Mouse (Mus musculus) kidney, postnatal 10 days (tissue): ENCODE results near the gene Cbx7.

Source experiments
- DNase-seq: peaks from one replicate; pipeline ENCODE4 v3.0.0; 2021; ENCODE audit warnings: mixed read lengths

Gene Cbx7

DNA sequence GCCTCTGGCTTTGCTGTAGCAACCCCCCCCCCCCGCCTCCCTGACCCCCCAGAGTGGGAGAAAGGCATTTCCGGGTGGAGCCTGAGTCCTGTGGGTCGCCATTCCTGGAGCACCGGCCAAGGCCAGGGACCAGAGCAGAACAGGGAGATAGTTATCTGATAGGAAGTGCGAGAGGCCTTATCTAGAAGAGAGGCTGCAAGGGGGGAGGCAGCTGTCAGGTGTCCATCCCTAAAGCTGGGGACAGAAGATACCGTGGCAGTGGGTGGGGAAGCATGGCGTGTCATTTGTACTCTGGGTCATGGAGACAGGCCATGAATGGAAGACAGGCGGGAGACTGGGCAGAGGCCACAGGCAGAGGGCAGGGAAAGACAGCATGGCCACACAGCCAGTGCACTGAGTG lies 29.8 kb upstream of the Cbx7 start:
- peak; percentile 37 for DNase-seq

DNA sequence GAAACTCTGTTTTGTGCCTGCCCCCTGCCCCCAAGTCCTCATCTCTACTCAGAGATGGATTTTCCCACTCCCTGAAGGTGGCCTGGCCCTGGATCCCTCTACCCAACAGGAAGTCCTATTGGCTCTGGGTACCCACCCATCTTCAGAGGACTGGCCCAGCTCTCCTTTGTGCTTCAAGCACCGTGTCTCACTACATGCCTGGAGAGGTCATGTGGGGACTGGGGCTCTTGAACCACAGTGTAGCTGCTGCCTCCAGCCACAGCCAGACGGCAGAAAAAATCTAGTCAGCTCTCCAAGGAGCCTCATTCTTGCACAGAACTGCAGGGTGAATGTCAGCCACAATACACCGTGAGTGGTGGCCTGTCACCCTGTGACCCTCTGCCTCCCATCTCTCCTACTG lies 27.1 kb upstream of the Cbx7 start:
- DNase-seq, result no peak

DNA sequence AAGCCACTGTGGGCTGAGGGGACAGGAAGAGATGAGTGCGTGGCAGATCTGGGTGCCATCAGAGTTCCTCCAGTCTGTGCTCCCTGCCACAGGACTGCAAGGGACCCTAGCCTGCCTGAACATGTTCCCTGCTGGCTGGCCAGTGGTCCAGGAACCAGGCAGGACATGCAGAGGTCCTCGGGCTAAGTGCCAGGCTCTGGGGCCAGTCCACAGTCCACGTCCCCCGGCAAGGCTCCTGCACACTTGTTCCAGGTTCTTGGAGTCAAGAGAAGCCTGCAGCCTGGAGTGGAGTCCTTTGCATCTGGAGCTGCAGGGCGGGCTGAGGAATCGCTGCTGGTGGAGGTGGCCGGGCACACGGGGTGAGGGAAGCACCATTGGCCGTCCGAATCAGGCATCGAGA lies 25.9 kb upstream of the Cbx7 start:
- peak; percentile 53 for DNase-seq

DNA sequence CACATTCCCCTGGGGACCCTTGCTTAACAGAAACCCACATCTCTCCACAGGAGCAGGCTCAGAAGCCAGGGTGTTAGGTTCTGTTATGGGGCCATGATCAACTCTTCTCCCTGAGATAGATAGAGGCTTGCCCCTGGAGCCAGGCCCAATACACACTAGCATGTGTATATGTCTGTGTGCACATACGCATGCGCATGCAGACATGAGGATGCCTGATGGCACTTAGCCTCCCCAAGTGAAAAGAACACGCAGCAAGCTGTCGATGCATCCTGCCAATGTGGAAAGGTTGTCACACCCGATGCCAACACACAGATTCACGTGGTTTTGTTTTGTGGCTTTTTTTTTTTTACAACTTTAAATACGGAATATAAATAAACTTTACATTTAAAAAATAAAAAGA lies 24.6 kb upstream of the Cbx7 start:
- DNase-seq, result no peak

DNA sequence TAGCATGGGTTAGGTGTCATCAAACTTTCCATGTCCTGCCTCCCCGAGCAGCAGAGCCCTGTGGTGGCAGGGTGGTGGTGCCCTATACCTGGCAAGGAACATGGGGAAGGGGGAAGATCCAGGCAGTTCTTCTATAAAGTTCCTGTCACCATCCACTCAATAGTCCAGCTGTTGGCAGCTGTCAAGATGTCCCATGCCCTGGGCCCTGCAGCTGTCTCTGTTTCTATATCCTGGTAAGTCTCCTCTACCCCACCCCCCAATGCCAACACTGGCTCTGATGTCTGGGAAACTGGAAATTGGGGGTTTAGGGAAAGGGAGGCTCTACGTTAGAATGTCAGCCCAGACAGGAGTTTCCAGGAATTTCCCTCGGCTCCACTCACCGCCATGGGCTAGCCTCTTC lies 23.6 kb upstream of the Cbx7 start:
- DNase-seq, result no peak

DNA sequence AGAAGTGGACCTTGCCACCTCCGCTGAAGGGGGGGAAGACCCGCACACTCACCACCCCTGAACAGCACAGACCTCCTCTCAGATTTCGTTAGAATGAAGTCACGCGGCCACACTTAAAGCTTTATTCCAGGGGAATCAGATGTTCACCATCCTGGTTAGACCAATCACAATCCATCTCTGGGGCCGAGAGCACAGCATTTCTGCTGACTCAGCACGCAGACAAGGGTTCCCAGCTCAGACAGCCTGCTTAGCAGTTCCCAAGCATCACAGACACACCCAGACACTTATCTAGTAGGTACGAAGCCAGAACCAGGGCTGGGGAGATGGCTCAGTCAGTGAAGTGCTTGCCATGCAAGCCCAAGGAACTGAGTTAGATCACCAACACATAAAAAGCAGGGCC lies 15.3 kb upstream of the Cbx7 start:
- DNase-seq, result no peak

DNA sequence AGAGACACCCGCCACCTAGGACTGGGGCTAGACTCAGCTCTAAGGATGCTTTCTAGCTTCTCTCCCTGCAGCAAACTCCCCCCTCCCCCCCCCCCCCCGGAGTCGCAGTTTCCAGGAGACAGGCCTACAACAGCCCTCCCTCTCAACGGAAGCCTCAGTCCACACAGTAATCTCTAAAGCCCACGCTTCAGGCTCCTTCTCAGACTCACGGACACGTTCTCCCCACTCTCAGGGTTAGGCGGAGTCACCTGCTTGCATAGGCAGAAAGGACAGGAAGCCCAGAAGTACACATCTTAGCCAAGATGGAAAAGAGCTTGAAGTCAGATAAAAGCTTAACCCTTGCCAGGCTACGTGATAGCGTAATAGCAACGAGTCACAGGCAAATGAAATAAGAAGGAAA lies 14.6 kb upstream of the Cbx7 start:
- DNase-seq, result no peak

DNA sequence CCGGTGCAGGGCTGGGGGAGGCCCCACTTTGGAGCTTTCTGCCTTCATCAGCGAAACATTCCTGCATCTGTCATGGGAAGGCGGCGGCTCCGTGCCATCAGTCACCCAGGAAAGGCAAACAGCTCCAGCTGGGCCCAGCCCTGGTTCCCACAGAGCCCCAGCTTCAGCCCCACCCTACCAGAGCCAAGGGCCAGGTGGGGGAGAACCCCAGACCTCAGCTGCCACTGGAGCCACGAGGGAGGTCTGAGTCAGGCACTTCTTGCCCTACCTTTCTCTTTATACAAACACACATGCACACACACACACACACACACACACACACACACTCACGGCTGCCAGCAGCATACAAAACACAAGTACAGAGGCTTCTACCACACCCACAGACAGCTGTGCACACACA lies 13.2 kb upstream of the Cbx7 start:
- peak; percentile 27 for DNase-seq

DNA sequence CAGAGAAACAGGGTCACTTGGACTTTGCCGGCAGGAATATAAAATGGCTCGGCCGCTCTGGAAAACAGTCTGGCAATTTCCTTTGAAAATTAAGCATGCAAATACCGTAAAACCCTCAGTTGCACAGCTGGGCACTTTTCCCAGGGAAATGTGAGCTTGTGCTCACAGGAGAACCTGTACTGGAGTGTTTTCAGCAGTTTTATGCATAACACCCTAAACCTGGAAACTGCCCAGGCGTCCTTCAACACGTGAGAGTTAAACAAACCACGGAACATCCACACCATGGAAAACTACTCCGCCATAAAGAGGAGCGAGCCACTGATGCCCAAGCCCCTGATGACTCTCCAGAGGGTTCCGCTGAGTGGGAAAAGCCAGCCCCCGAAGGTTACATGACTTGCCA lies 9.8 kb upstream of the Cbx7 start:
- no peak for DNase-seq

DNA sequence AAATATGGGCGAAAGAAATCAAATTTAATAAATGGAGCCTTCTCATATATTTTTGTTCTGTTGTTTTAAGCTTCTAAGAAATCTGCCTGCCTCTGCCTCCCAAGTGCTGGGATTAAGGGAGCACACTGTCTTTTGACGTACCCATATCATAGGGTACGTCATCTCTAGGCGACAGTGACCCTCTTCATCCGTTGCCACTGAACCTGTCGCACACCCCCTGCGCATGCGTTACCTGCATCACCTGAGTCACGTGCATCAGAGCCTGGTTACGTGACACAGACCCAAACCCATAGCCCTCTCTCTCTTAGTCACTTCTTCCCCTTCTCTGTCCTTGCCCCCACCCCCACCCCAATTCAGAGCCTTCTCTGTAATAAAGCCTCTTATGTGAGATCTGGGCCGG lies 1.3 kb upstream of the Cbx7 start:
- DNase-seq, result no peak

DNA sequence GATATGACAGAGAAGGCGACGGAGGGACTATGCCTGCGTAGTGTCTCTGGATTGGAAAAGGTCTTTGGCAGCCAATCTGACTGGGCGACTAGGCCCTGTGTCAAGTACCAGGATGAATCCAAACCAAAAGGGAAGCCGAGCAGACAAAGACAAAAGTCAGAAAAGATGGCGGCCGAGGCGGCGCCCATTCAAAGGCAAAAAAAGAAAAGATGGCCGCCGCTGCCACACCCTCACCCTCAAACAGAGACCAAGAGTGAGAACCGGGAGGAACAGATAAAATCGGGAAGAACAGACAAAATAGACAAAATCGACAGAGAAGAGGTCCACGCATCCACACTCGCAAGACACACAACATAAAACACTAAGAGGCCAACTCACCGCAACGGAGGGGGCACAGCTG lies 428 bp downstream of the Cbx7 start:
- DNase-seq, result no peak

DNA sequence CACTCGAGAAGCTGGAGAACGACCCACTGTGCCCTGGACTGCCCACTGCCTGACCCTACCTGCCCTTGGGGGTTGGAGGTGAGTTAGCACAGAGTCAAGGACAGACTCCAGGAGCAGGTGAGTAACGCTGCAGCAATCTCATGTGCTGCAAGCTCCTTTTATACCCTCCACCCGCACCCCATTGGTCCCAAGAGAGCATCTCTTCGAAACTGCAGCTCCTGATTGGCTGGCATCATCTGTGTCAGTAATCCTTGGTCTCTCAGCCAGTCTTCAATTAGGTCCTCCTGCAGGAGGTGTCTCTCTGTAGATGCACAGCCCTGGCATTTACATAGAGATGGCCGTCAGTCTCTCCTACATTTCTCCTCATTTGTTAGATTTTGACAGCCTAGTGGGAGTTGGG lies 3.6 kb downstream of the Cbx7 start:
- no peak for DNase-seq

DNA sequence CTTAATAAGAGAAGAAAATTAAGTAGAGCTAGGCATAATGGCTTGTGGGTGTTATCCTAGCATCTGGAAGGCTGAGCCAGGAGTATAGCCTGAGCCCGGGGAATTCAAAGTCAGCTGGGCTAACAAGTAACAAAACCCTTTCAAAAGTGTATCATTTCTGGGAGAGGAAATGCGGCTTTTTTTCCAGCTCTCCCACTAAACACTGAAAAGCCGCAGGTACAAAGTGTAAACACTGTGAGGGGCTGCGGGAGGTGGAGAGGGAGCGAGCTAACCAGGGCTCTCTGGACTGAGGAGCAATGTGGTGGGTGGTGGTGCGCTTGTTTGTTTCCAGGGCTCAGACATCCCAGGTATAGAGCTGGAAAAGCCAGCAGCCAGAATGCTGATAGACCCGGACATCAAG lies 6.5 kb downstream of the Cbx7 start:
- DNase-seq, result no peak

DNA sequence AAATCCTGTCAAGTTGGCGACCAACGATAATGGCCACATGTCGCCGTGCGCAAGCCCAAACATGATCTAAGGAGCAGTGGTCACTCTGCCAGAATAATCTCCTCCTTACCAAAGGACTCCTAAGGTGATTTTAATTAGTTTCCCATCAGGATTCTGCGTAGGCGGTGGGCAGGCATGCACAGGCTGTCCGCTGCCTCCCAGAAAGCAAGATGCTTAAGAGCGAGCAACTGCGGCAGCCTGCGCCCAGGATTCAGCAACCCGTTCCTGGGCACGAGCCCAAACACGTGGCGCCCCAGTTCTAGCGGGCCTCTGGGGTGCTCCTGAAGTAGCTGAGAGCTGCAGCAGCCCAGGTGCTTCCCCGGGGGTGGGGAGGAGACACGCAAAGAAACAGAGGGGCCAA lies 8.3 kb downstream of the Cbx7 start:
- DNase-seq, result no peak

DNA sequence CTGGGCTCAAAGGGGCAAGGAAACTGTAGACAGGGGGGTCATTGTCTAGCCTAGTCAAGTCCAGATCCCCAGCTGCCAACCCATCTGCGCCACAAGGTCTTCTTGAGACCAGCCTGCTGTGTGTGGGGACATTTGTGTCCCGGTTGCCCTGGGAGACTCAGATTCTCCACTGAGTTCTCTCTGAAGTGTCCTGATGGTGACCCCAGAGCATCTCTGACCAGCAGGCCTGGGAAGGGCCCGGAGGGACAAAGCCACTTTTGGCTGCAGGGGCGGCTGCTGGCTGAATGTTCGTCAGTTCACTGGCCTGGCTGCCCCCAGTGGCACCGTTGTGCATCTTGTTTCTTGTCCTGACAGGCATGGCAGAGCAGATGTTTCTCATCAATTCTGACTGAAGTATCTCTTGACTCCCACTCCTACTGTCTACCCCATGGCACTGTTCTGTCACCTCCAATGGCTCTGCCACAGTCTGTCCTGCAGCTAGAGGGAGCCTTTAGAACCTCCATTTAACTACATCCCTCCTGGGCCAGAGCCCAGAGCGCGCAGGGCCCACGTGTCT lies 9.5 kb downstream of the Cbx7 start:
- peak; percentile 43 for DNase-seq

DNA sequence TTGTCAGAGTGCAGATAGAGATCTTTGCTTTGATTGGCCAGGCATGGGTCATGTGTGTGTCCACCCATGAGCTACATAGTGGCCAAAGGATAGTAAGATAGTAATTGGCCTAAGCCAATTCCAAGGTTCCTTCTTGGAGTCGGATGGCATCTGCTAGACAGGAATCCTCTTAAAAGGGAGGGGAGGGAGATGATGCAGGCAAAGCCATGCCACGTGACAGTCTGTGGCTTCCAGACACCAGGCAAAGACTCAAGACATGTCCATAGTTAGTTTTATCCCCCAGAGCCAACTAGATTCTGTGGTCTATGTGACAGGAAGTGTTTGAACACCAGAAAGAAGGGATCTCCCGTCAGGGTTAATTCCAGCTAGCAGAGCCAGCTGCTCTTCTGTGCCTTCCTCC lies 12.5 kb downstream of the Cbx7 start:
- no peak for DNase-seq

DNA sequence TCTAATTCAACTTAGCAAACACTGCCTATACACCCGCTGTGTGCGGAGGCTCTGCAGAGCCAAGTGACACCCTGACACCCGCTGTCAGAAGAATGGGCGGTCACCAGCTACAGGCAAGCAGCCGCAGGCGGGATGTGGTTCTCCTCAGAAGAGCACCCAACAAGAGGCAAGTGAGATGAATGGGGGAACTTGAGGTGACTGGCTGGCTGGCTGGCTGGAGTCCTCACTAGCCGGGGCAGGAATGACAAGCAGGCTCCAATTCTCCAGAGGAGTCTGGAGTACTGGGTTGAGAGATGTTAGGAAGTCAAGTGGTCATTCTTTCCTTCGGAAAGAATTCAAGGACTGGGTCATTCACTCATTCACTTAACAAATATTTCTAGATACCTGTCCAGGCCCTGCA lies 14.4 kb downstream of the Cbx7 start:
- peak; percentile 14 for DNase-seq

DNA sequence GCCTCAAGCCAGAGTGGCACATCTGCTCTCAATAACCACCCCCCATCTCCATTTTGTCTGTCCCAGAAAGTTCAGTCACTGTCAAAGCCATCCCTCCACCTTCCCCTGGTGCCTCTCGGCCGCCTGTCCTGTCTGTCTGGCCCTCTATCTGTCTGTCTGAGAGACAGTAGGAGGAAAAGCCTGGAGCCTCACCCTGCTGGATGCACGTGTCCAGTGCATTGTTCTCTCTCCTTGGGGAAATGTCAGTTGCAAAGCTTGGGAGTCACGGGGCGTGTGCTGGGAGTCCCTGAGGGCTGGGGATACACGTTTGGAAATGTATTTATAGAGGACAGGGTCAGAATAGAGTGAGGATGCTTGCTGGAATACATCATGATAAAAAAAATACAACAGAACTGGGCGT lies 17.4 kb downstream of the Cbx7 start:
- DNase-seq, result peak; percentile 37

DNA sequence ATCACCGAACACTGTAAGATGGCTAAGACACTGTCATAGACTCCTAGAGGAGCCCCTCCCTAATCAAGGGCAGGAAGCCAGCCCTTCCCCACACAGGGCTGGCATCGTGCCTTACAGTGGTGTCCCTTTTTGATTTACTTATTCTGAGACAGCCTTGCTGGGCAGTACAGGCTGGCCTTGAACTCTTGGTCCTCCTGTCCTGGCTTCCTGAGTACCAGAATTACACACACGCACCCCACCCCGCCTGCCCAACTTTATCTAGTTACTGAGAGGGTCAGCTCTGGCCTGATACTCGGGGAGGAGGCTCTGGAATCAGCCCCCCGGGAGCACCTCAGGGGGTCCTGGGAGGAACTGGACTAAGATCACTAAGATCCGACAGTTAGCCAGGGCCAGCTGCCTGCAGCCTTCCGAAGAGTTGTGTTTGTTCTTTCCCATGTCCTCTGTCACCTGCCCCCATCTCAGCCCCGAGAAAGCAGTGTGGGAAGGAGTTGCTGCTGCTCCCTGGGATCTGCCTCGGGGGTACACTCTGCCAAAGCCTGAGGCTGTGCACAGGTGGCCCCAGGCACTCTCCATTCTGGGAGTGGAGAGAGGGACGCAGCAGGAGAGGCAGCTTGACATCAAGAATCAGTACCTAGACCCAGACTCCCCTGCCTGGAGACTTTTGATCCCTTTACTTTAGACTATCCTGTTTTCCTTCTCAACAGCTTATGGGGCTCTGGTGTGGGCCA lies 18.3 kb downstream of the Cbx7 start:
- DNase-seq, result peak; percentile 81

DNA sequence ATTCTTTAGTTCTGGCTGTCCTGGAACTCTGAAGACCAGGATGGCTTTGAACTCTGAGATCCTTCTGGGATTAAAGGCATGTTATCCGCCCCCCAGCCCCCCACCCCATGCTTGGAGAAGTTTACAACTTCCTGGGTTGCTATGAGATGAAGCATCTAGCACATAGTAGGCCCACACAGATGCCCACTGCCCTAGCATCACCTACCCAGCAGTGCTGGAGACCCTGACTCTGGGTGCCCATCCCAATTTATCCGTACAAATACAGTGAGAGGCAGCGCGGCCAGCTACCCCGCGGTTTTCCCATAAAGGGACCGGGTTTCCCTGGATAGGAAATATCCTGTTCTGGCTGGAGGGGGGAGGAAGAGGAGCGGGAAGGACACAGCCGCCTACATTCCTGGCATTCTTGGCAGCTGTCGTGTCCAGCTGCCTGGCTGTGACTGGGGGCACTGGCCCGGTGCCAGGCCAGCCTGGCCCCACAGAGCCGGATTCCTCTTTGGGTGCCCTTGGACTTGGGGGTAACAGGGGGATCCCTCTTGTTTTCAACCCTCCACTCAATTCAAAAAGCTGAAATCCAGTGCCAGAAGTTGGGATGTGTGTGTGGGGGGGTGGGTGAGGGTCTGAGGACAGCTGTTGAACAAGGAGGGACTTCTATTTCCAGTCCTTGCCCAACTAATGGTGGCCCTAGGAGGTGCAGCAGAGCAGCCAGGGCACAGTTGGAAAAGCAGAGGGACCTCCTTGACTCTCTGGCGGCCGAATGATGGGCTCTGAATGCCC lies 19.0 kb downstream of the Cbx7 start:
- DNase-seq, result peak; percentile 84

DNA sequence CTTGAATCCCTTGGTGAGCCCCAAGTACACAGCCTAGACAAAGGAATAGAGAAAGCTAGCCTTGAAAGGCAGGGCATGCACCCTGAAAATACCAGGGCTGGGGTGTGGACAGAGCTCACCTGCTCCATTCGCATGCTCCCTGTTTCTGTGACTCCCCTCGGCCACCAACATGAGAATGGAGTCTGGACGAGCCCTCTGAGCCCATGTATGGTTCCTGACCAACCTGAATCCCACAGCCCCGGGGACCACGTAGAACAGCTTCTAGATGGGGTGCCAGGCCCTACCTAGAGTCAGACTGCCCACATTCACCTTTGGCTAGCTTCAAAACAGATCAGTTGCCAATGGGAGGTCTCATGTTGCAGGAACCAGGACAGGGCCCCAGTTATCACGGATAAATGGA lies 19.7 kb downstream of the Cbx7 start:
- peak; percentile 12 for DNase-seq

DNA sequence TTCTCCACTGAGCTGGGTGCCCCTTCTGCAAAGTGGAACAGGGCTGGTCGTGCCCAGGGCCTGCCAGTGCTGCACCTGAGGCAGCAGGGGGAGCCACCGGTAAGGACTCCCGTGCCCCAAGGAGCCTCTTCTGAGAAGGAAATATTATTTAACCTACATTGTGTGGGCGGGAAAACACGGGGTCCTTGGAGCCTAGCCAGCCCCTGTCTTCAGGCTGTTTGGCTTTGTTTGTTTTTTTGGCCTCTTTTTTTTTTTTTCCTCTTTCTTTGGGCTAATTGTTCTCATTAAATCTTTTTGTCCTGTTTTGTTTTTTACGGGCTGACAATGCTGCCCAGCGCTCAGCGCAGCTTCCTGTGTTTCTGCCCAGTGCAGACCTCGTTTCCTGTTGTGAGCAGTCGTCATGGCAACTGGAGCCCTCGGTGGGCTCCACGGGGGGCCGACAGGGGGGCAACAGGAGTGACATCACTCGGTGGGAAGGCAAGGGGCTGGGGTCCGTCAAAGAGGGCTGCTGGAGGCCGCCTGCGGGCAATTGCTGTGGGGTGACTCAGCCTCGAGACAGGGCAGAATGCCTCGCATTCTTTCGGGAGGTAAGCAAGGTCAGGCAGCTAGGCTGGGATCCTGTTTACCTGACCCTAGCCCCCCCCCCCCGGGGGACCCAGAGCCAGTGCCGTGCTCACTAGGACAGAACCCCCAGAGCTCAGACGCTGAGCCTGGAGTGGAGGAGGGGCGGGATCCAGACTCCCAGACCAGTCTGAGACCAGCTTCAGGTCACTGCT lies 20.5 kb downstream of the Cbx7 start:
- DNase-seq, result peak; percentile 86

DNA sequence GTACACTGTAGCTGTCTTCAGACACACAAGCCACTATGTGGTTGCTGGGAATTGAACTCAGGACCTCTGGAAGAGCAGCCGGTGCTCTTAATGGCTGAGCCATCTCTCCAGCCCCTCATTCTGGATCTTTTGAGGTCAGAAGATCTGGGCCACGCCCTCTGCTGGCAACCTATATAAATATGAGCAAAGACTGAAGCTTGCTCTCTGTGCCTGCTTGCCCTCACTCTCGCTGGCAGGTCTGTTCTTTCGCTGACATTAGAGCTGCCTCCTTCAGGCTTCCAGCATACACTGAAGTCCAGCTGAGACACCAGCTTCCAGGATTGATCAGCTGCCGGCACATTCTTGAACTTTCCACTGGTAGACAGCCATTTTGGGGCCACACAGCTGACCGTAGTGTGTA lies 23.2 kb downstream of the Cbx7 start:
- DNase-seq, result no peak

DNA sequence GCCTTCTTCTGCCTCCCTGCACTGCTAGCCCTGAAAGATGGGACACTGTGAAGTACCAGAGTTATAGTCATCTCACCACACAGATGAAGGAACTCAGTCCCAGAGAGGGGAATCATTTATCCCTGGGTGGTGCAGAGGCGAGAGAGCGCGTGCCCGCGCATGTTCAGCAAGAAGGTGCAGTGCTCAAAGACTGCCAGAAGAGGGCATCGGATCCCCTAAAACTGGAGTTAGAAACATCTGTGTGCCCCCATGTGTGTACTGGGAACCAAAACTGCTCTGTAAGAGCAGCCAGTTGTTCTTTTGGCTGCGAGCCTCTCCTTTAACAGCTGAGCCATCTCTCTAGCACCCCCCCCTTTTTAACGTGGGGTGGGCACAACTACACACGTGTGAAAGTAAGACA lies 24.1 kb downstream of the Cbx7 start:
- DNase-seq, result peak; percentile 54
